Mouse (Mus musculus) forebrain, embryonic 14.5 days (tissue): ENCODE measurements around the gene Plcg2. TPM values are rescaled to one million over a fixed set of nuclear protein-coding genes. Genes with fewer than 3 reads are reported as not detected.

Source experiments
- ATAC-seq: fragments of 200-750 bp; cut with Nextera tagmentation; 2 replicates; pipeline ENCODE4 v1.8.0; 2017; ENCODE audit warnings: mild to moderate bottlenecking, moderate library complexity
- DNase-seq: peaks from one replicate; pipeline ENCODE4 v3.0.0-alpha.2; 2015; ENCODE audit warnings: low spot score
- H3K27ac ChIP-seq: fragments of 300-500 bp; sonication (generic); 2 replicates; pipeline ENCODE4 v1.5.1; 2014; ENCODE audit warnings: low read depth, mild to moderate bottlenecking, control low read depth, low read length, moderate library complexity
- H3K27me3 ChIP-seq: fragments of 300-500 bp; sonication (generic); replicated peaks from 2 replicates; pipeline ENCODE4 v1.6.1; 2014; ENCODE audit warnings: low read length, control low read depth, mixed read lengths; ENCODE audit not compliant: control insufficient read depth, insufficient read depth
- H3K36me3 ChIP-seq: fragments of 300-500 bp; sonication (generic); 2 replicates; pipeline ENCODE4 v1.6.1; 2014; ENCODE audit warnings: low read length, control low read depth; ENCODE audit not compliant: control insufficient read depth, insufficient read depth
- H3K4me1 ChIP-seq: fragments of 300-500 bp; sonication (generic); 2 replicates; pipeline ENCODE4 v1.6.1; 2014; ENCODE audit warnings: antibody characterized with exemption, low read length, control low read depth; ENCODE audit not compliant: control insufficient read depth, insufficient read depth
- H3K4me2 ChIP-seq: fragments of 300-500 bp; sonication (generic); 2 replicates; pipeline ENCODE4 v1.6.1; 2014; ENCODE audit warnings: mild to moderate bottlenecking, control low read depth, low read length
- H3K4me3 ChIP-seq: fragments of 300-500 bp; sonication (generic); 2 replicates; pipeline ENCODE4 v1.5.1; 2014; ENCODE audit warnings: low read depth, low read length, control low read depth
- H3K9ac ChIP-seq: fragments of 300-500 bp; sonication (generic); 2 replicates; pipeline ENCODE4 v1.6.1; 2014; ENCODE audit warnings: mild to moderate bottlenecking, low read length, control low read depth, moderate library complexity
- H3K9me3 ChIP-seq: fragments of 300-500 bp; sonication (generic); replicated peaks from 2 replicates; pipeline ENCODE4 v1.6.1; 2016; ENCODE audit warnings: low read length, control low read depth, mixed read lengths; ENCODE audit not compliant: control insufficient read depth
- WGBS: fragments of 180-500 bp; shearing (Covaris S2); extraction: QIAGEN DNeasy Blood & Tissue Kit; methylation state at CpG from one replicate; pipeline ENCODE4 v1.1.7; 2014; 5-methylcytosine and 5-hydroxymethylcytosine counted together
- polyA plus RNA-seq: library from polyadenylated mRNA; unstranded; fragments of >200 nt; fragmentation: Nextera tagmentation; extraction: Ambion mirVana; gene quantifications from 2 replicates; pipeline ENCODE4 v1.2.1, GENCODE M21; 2014

The Plcg2 gene
- polyA plus RNA-seq, 1 experiment from 2014 or later: 0.58 TPM

GRCm38 (mm10) chr8:117546386-117546785 is 48.3 kb downstream of the Plcg2 start:
- ATAC-seq (no peak), DNase-seq (no peak)
- Histone ChIP-seq H3K4me2 (no peak overlapping the region), H3K36me3 (no peaks in the 10 kb centered on the region), H3K9me3 (no peaks in the 10 kb centered on the region), H3K27ac (no peak overlapping the region), H3K4me3 (no peak overlapping the region), H3K4me1 (no peaks in the 10 kb centered on the region), H3K27me3 (no peaks in the 10 kb centered on the region), H3K9ac (no peak overlapping the region)
- 82% methylated on average over 5 of the region's 5 CpGs for WGBS

- Histone ChIP-seq H3K4me3 (no peak overlapping the region), H3K27ac (no peak overlapping the region), H3K36me3 (no peaks in the 10 kb centered on the region), H3K4me2 (no peak overlapping the region), H3K9me3 (no peaks in the 10 kb centered on the region), H3K27me3 (no peaks in the 10 kb centered on the region), H3K4me1 (no peaks in the 10 kb centered on the region), H3K9ac (no peak overlapping the region)
- no peak for ATAC-seq
- WGBS: 89% methylated on average over 5 of the region's 5 CpGs
- no peak for DNase-seq
Observed at GRCm38 (mm10) chr8:117547945-117548344, 49.9 kb downstream of the Plcg2 start.

GRCm38 (mm10) chr8:117548453-117548852 is 50.4 kb downstream of the Plcg2 start:
- H3K27ac ChIP-seq: no peak overlapping the region
- WGBS: 89% methylated on average over 4 of the region's 4 CpGs
- H3K4me1 ChIP-seq: no peaks in the 10 kb centered on the region
- H3K9ac ChIP-seq: no peak overlapping the region
- H3K4me2 ChIP-seq: no peak overlapping the region
- no peaks in the 10 kb centered on the region for H3K27me3 ChIP-seq
- H3K9me3 ChIP-seq: no peaks in the 10 kb centered on the region
- H3K36me3 ChIP-seq: no peaks in the 10 kb centered on the region
- ATAC-seq (no peak), DNase-seq (no peak)
- no peak overlapping the region for H3K4me3 ChIP-seq

GRCm38 (mm10) chr8:117550529-117550928 is 52.4 kb downstream of the Plcg2 start:
- no peak overlapping the region for H3K27ac ChIP-seq
- no peak for DNase-seq
- WGBS: 93% methylated on average over 5 of the region's 5 CpGs

GRCm38 (mm10) chr8:117561014-117561413 is 62.9 kb downstream of the Plcg2 start:
- WGBS: 79% methylated on average over 4 of the region's 4 CpGs
- Histone ChIP-seq H3K4me3 (no peak overlapping the region), H3K9me3 (no peaks in the 10 kb centered on the region), H3K4me1 (no peaks in the 10 kb centered on the region), H3K27ac (no peak overlapping the region), H3K9ac (no peak overlapping the region), H3K4me2 (no peak overlapping the region), H3K36me3 (no peaks in the 10 kb centered on the region), H3K27me3 (no peaks in the 10 kb centered on the region)
- ATAC-seq (no peak), DNase-seq (no peak)

More at GRCm38 (mm10) chr8:117550529-117550928, 52.4 kb downstream of the Plcg2 start:
- ATAC-seq: no peak
- Histone ChIP-seq H3K4me2 (no peak overlapping the region), H3K4me1 (no peaks in the 10 kb centered on the region), H3K9ac (no peak overlapping the region), H3K27me3 (no peaks in the 10 kb centered on the region), H3K4me3 (no peak overlapping the region), H3K36me3 (no peaks in the 10 kb centered on the region), H3K9me3 (no peaks in the 10 kb centered on the region)

GRCm38 (mm10) chr8:117561735-117562361 is 63.8 kb downstream of the Plcg2 start:
- DNase-seq (peak; percentile 14), ATAC-seq (no peak)

GRCm38 (mm10) chr8:117562445-117563014 is 64.4 kb downstream of the Plcg2 start:
- H3K4me2 ChIP-seq: peak overlapping the region; percentile 21
- no peak overlapping the region for H3K9ac ChIP-seq
- no peaks in the 10 kb centered on the region for H3K27me3 ChIP-seq
- 31% methylated on average over 16 of the region's 16 CpGs for WGBS
- H3K36me3 ChIP-seq: no peaks in the 10 kb centered on the region
- DNase-seq (peak; percentile 10), ATAC-seq (no peak)
- H3K9me3 ChIP-seq: no peaks in the 10 kb centered on the region
- H3K27ac ChIP-seq: no peak overlapping the region
- no peak overlapping the region for H3K4me3 ChIP-seq
- H3K4me1 ChIP-seq: no peaks in the 10 kb centered on the region

More at GRCm38 (mm10) chr8:117561735-117562361, 63.8 kb downstream of the Plcg2 start:
- Histone ChIP-seq H3K27me3 (no peaks in the 10 kb centered on the region), H3K4me1 (no peaks in the 10 kb centered on the region), H3K4me3 (no peak overlapping the region), H3K36me3 (no peaks in the 10 kb centered on the region), H3K9me3 (no peaks in the 10 kb centered on the region), H3K4me2 (peak overlapping the region; percentile 21), H3K27ac (no peak overlapping the region), H3K9ac (no peak overlapping the region)
- WGBS: 14% methylated on average over 17 of the region's 17 CpGs

- WGBS: 25% methylated on average over 5 of the region's 5 CpGs
- H3K27ac ChIP-seq: no peak overlapping the region
- H3K9ac ChIP-seq: no peak overlapping the region
- no peak overlapping the region for H3K4me3 ChIP-seq
- no peaks in the 10 kb centered on the region for H3K27me3 ChIP-seq
- no peaks in the 10 kb centered on the region for H3K4me1 ChIP-seq
- H3K9me3 ChIP-seq: no peaks in the 10 kb centered on the region
- H3K4me2 ChIP-seq: no peak overlapping the region
- no peaks in the 10 kb centered on the region for H3K36me3 ChIP-seq
- DNase-seq (peak; percentile 69), ATAC-seq (no peak)
Observed at GRCm38 (mm10) chr8:117569409-117569808, 71.3 kb downstream of the Plcg2 start.

- Histone ChIP-seq H3K4me2 (no peak overlapping the region), H3K36me3 (no peaks in the 10 kb centered on the region), H3K27ac (no peak overlapping the region), H3K9ac (no peak overlapping the region), H3K4me3 (no peak overlapping the region), H3K27me3 (no peaks in the 10 kb centered on the region), H3K4me1 (no peaks in the 10 kb centered on the region), H3K9me3 (no peaks in the 10 kb centered on the region)
- DNase-seq (no peak), ATAC-seq (no peak)
- WGBS: 65% methylated on average over 9 of the region's 9 CpGs
Observed at GRCm38 (mm10) chr8:117576291-117576785, 78.2 kb downstream of the Plcg2 start.
